Mouse (Mus musculus) bone marrow macrophage, adult 2 months (primary cell): ENCODE data around the gene Rb1. TPM values are rescaled to one million over a fixed set of nuclear protein-coding genes. Genes with fewer than 3 reads are reported as not detected.

Experiments used
- H3K27ac ChIP-seq: 2 replicates; pipeline ENCODE4 v1.5.1; 2012; ENCODE audit warnings: low read depth, low read length; ENCODE audit not compliant: insufficient read depth
- H3K4me1 ChIP-seq: 2 replicates; pipeline ENCODE4 v1.6.1; 2012; ENCODE audit warnings: low read length; ENCODE audit not compliant: control insufficient read depth, insufficient read depth
- H3K4me3 ChIP-seq: 2 replicates; pipeline ENCODE4 v1.5.1; 2012; ENCODE audit warnings: mild to moderate bottlenecking, low read length, moderate library complexity; ENCODE audit not compliant: insufficient read depth
- CTCF ChIP-seq: IDR thresholded peaks from 2 replicates; pipeline ENCODE4 v1.5.1; 2012; ENCODE audit warnings: low read depth, mild to moderate bottlenecking, low read length, moderate library complexity
- POLR2A ChIP-seq: IDR thresholded peaks from 2 replicates; pipeline ENCODE4 v1.6.1; 2012; ENCODE audit warnings: mild to moderate bottlenecking, low read depth, low read length, borderline replicate concordance
- polyA plus RNA-seq: library from polyadenylated mRNA; stranded (reverse); fragments of >200 nt; gene quantifications from 2 replicates; pipeline ENCODE4 v1.2.4, GENCODE M21; 2012; ENCODE audit not compliant: missing spikeins, insufficient read depth, insufficient read length

Gene Rb1
- polyA plus RNA-seq, 1 experiment = 46.2 TPM

- Histone ChIP-seq H3K4me1 (peaks cover 36% of the 10 kb centered on the region), H3K27ac (peak overlapping the region; percentile 83), H3K4me3 (peak overlapping the region; percentile 61)
- TF ChIP-seq POLR2A = no peak
- TF ChIP-seq CTCF = no peak
Measured at GRCm38 (mm10) chr14:73143710-73144420, 181.8 kb downstream of the Rb1 start.

DNA sequence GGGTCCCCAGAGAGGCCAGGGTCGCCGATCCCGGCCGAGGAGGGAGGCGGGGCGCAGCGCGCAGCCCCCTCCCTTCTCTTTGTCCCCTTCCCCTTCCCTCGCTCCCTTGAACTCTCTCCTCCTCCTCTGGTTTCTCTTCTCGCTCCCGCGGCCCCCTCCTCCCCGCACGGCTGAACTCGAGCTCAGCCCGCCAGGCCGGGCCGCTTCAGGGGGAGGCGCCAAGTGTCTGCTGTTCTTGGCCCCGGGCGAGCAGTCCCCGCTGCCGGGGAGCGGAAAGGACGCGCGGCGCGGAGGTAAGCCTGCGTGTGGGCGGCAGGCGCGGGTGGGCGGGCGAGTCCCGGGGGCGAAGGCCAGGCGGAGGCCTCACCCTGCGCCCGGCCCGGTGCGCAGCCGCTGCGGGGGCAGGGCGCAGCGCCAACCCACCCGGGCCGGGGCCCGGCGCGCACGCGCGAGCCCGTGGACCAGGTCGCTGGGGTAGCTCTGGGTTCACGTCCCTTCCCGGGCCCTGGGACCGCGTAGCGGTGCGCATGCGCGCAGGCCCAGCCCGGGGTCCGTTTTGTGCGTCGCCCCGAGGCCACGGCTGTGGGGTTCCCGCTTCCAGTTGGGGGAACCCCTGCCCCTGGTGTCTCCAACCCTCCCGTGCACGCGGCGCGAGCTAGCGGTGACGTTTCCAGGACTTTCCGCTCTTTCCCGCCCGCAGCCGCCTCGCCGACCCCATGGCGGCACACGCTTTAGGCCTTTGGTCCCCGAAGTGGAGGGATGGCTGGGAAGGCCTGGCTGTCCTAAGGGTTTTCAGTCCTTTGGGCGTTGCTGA lies 182.5 kb downstream of the Rb1 start:
- H3K27ac ChIP-seq = peak overlapping the region; percentile 83
- peak overlapping the region; percentile 61 for H3K4me3 ChIP-seq
- H3K4me1 ChIP-seq = peaks cover 38% of the 10 kb centered on the region
- no peak for TF ChIP-seq CTCF
- no peak for TF ChIP-seq POLR2A

- no peak for TF ChIP-seq CTCF
- TF ChIP-seq POLR2A = no peak
- peak overlapping the region; percentile 61 for H3K4me3 ChIP-seq
- peak overlapping the region; percentile 83 for H3K27ac ChIP-seq
- H3K4me1 ChIP-seq = peaks cover 34% of the 10 kb centered on the region
Measured at GRCm38 (mm10) chr14:73142421-73142895, 183.2 kb downstream of the Rb1 start.

DNA sequence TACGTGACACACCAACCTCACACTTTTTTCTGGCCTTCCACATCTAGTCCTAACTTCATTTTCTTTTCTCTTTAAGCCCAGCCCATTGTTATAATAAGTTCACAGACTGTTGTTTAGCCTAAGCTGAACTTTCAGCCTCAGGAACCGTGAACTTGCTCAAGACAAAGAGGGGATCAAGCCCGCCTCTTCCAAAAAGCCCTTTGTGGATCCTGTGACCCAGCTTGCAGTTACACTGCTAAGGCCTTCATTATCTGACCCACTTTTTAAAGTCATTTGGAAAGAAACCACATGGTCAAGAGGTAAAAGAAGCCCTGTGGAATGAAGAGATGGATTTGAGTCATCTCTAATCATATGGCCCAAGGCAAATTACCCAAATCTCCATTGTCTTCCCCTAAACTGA lies 183.8 kb downstream of the Rb1 start:
- Histone ChIP-seq H3K27ac (no peak overlapping the region), H3K4me3 (no peak overlapping the region), H3K4me1 (peaks cover 29% of the 10 kb centered on the region)
- TF ChIP-seq CTCF (no peak), POLR2A (no peak)

DNA sequence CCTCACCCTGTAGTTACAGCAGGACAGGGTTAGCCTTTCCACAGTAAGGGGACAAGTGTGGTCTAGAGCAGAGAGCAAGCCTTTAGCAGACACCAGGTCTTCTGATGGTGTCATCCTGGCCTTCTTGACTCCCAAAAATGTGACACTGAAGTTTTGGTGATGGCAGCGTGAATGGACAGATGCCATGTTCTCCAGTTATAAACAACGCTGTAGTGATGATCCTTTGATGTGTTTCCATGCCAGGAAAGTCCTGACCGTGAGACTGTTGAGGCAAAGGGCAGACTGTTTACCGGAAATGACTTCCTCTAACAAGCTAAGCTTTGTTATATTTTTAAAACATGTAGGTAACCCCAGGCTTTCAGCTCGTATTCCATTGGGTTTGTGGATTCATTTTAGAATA lies 185.8 kb downstream of the Rb1 start:
- TF ChIP-seq POLR2A (no peak), CTCF (no peak)
- Histone ChIP-seq H3K4me1 (peaks cover 29% of the 10 kb centered on the region), H3K27ac (no peak overlapping the region), H3K4me3 (peak overlapping the region; percentile 26)

DNA sequence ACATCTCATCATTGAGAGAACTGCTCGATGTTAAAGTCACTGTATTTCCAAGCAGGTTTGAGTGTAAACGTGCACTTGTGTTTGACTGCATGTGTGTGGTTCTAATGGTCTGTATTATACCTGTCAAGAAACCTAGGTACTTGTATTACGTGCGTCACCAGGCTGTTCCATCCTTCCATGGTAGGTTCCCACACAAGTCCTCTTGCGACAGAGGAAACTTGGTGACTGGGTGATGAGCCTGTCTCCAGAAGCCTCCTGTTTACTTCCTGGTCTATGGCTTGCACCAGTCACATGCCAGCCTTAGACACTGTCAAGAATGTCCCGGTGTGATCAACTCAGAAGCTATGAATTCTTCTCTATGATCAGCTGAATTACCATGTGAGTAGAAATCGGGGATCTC lies 187.1 kb downstream of the Rb1 start:
- TF ChIP-seq CTCF = no peak
- TF ChIP-seq POLR2A = no peak
- peaks cover 21% of the 10 kb centered on the region for H3K4me1 ChIP-seq
- peak overlapping the region; percentile 50 for H3K4me3 ChIP-seq
- H3K27ac ChIP-seq = peak overlapping the region; percentile 5; the same call in 1 of the 2 replicates

DNA sequence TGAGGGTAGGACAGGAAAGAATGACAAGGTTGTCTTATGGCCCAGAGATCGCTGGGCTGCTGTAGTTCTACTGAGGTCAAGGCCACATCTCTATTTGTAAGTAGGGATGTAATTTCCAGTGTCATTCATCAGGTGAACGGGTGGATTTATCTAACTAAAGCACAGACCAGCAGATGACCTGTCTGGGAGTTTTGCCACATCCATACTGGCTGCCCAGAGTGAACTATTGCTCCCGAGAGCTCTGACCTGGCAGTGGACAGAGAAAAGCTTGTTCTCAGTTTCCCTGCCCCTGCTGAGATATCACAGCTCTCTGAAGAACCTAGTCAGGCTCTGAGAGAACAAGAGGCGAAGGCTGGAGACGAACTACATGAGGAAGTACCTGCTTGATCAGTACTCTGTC lies 188.4 kb downstream of the Rb1 start:
- no peak overlapping the region for H3K4me3 ChIP-seq
- TF ChIP-seq POLR2A (no peak), CTCF (no peak)
- H3K27ac ChIP-seq = no peak overlapping the region
- H3K4me1 ChIP-seq = peaks cover 21% of the 10 kb centered on the region

Other genes starting within 250 kb of the Rb1 start
- 371 and 386 TPM in 2 replicates for gene Rcbtb2, start 202.8 kb downstream of the Rb1 start, polyA plus RNA-seq
- gene Lpar6, start 87.9 kb downstream of the Rb1 start, polyA plus RNA-seq = 67.6 and 70.8 TPM in 2 replicates
- 6,453 and 6,469 TPM in 2 replicates for gene Itm2b, start 59.5 kb upstream of the Rb1 start, polyA plus RNA-seq
- gene Med4, start 184.2 kb upstream of the Rb1 start, polyA plus RNA-seq = 31.1 and 33.5 TPM in 2 replicates
- gene Sucla2, start 199.5 kb upstream of the Rb1 start, polyA plus RNA-seq = 45.2 and 48.5 TPM in 2 replicates
- 2.7 and 3.0 TPM in 2 replicates for gene Nudt15, start 222.4 kb upstream of the Rb1 start, polyA plus RNA-seq